Mouse (Mus musculus) fat pad, adult 2 months (tissue): Measurements from ENCODE around the gene B4galt4.
"Not testable (repeated sequence)": the region's sequence is repeated elsewhere in the genome, so short reads cannot be mapped to it uniquely, and the experiment has no call there.

ENCODE experiments used
- DNase-seq: peaks from one replicate; pipeline ENCODE4 v3.0.0-alpha.2; 2011; ENCODE audit warnings: low read depth, low spot score; ENCODE audit errors: extremely low read depth

Gene B4galt4

GRCm38 (mm10) chr16:38767761-38768160 lies 25.7 kb downstream of the B4galt4 start:
- DNase-seq, result no peak

- DNase-seq, result no peak
Observed at GRCm38 (mm10) chr16:38768386-38768785, 26.3 kb downstream of the B4galt4 start.

DNA sequence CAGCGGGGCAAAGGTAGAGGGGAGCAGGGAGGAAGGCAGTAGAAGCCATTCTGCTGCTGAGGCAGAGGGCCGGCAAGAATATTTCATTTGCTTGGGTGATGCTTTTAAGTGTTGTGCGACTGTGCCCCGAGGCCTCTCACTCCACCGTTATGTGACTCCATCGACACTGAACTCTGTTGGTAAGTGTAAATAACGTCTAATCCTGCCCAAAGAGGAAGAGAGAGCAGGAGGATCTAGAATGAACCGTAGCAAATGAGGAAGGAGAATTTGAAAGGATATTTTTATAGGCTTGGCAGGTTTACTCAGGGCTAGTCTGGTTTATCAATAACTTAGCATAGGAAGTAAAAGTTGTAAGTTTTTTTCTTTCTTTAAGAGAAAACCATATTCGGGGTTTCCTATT lies 27.5 kb downstream of the B4galt4 start:
- no peak for DNase-seq

GRCm38 (mm10) chr16:38771145-38771544 lies 29.1 kb downstream of the B4galt4 start:
- DNase-seq, result no peak

GRCm38 (mm10) chr16:38772906-38773496 lies 30.9 kb downstream of the B4galt4 start:
- DNase-seq, result no peak

DNA sequence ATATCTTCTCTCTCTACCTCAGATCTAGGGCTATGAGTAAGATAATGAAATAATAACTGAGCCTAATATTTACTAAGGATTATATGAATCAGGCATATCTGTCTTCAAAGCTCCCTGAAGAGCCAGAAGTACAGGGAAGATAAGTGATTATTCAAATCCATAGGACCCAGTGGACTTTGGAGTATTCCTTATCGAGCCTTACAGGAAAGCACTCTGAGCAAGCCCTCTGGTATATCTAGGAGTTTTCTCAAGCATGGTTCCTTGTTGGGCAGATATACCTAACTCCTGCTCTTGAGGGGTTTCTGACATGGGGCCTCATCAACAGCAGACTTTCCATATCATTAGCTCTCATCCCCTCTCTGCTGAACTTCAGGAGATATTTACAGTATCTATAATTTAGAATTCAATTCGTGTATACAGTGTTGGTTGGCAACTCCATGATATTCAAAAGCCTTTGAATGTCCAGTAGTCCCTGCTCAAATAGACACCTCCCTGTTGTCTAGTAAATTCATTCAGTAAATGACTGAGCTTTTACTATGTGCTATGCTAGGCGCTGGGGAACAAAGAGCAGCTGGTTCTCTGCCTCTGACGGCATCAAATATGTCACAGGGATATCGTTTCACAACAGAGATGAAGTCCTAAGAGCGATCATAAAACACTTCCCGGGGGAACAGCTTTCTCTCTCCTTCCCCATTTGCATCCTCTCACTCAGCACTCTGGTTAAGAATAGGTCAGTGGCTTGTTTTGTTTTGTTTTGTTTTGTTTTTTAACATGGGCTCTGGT lies 33.1 kb downstream of the B4galt4 start:
- DNase-seq, result no peak

DNA sequence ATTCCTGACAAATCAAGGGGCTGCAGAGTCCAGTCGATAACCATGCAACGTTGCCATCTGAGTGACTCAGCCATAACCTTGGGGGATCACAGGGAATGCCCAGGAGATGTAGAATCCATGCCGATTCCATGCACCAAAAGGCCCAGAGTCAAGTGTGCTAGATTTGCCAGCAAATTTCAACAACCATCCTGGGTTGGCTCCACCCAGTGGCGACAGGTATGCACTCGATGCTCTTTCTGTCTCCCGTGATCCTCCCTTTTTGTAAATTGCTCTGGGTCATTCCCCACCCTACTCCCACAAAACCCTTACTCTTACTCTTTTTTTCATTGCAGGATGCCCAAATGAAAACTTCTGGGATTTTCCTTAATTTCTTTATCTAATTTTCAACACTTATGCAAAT lies 34.3 kb downstream of the B4galt4 start:
- DNase-seq, result no peak

DNA sequence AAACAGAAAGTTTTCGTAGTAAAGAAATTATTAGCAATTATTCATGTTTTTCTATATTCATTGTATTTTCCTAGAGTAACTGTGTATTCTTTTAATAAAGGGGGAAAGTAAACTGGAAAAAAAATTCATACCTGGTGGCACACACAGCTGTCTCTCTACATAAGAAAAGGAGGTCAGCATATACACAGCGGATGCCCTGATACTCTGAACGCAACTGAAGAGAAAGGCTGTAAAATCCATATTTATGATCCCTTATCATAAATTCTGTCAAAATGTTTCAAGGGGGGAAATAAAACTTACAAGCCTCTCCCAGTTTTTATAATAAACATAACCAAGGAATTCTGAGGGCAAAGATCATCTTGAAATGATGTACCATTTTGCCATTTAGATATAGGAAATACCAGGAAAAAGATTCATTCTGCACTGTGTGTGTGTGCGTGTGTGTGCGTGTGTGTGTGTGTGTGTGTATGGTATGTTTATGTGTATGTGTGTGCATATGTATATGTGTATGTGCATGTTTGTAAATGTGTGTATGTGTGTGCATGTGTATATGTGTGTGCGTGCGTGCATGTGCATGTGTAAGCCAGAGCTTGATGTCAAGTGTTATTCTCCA lies 39.0 kb downstream of the B4galt4 start:
- no peak for DNase-seq

- no peak for DNase-seq
Observed at GRCm38 (mm10) chr16:38781946-38782345, 39.9 kb downstream of the B4galt4 start.

- DNase-seq, result no peak
Observed at GRCm38 (mm10) chr16:38782524-38783067, 40.5 kb downstream of the B4galt4 start.

DNA sequence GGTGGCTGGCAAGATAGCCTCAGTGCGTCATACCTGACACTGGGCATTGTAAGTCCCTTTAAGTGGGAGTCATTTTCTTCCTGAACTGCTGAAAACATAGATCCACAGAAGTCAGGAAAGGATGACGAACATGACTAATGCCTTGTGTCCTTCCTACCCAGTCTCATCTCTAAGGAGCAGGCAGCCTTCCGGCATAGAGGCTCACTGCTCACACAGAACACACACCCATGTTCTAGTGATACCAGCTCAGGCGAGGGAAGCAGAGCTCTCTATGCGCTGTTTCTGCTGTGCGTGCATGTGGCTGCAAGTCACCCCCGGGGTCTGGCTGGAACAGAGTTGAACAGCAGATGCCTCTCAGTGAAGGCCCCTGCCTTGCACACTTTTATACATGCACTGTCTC lies 43.2 kb downstream of the B4galt4 start:
- no peak for DNase-seq

DNA sequence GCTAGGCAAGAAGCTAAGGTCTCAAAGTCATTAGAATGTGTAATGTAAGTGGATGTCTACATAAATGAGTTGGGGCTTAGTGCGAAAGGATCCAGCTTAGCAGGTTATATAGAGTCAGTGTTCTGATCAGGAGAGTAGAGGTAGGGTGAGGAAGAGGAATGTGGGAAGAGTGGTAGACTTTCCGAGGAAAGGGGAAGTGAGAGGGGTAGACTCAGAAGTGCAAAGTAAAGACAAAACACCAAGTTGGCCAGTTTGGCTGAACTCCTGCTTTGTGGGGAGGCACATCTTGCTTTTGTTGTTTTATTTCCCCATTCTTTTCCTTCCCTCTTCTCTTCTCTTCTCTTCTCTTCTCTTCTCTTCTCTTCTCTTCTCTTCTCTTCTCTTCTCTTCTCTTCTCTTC lies 47.0 kb downstream of the B4galt4 start:
- DNase-seq, result no peak

DNA sequence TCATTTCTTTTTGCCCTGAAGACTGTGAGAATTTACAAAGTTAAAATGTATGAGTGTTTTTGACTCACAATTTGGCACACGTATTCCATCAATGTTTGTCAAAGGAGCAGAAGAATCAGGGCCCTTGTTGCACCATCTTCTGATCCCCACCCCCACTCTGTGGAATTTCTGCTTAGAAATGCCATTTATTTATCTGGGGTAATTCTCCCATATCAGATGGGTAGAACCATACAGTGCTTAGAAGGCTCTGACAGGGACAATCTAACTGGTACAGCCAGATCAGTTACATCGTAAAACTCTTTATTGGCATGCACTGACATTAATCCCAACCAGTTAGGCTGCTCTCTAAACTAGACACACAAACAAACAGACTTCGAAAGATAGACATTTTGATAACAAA lies 47.9 kb downstream of the B4galt4 start:
- DNase-seq, result no peak

DNA sequence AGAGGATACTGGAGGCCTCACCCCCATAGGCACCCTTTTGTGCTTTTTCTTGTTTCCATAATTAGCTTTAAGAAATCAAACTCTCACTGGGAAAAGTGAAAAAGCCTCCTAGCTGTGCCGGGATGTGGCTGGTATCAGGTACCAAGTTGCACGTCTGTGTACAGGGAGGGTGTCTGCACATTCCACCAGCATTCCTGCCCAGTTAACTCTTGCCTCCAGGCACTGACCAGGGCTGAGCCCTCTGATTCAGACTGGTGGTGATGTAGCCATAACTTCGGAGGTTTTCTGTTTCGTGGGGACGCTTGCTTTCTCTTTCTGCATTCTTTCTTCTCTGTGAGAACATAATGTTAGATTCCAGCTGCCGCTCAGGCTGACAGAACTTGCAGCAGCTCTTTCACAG lies 51.1 kb downstream of the B4galt4 start:
- DNase-seq, result no peak

DNA sequence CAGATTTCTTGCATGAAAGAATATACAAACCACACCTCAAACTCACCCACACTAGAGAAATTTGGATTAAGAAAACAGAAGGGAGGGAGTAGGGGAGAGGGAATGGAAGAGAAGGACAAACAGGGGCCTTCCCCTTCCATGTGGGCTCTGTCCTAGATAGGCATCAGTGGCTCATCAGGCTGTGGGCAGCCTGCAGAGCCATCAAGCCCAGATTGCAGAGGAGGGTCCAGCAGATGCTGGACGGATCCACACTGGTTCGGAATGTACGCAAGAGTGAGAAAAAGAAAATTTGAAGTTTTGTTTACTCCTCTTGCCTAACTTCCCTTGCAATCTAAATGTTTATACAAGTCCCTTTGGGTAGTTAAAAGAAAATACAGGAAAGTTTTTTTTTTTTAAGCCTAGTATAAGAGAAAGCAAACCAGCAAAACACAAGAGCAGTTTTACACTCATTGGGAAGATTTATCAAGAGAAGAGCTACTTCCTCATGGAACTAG lies 56.9 kb downstream of the B4galt4 start:
- no peak for DNase-seq

- no peak for DNase-seq
Observed at GRCm38 (mm10) chr16:38800091-38800490, 58.0 kb downstream of the B4galt4 start, which contains the start of gene Upk1b. TSS of gene Upk1b (minus strand) at chr16:38800328.

DNA sequence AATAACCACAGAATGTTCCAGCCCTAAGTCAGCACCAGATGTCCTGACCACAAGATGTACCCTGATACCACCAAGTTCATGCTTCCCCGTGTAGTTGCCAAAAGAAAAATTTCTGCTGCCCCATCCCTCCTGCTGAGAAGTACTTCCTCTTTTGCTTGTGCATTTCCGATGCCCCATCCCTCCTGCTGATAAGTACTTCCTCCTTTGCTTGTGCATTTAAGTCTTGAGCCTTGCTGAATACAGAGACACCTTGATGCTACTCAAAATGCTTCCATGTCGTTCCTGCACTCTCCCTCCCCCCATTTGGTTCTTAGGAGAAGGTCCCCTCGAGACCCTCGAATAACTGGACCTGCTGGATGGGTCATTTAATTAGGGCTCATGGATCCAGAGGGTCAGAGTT lies 65.7 kb downstream of the B4galt4 start:
- not testable (repeated sequence) for DNase-seq

DNA sequence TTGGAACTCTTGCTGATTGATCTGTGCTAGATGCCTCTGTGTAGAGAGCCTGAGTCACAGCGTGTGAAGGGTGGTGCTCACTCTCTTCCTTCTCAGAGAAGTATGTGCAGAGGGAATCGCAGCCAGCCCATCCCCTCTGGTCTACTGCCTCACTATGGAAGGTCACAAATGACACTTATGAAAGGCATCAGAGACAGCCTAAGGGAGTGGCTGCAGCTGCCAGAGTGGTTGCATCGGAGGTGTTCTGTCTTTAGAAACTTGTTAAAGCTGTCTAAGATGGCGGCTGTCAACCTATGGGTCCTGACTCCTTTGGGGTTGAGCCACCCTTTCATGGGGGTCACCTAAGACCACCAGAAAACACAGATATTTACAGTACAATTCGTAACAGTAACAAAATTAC lies 68.1 kb downstream of the B4galt4 start:
- no peak for DNase-seq

DNA sequence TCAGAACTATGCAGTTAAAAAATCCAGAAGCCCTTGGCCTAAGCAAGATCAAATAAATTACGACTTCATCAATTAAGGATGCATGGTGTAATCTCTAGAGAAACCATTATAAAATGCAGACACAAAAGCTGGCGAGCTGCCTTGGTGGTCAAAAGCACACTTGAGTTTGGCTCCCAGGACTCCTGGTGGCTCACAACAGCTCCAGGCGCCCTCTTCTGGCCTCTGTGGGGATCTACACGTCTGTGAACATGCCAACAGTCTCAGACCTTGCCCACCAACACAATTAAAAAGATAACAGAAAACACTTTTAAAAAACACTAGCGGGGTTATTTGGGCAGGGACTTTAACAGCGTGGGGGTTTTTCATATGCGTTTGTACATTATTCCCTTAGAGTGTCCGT lies 70.5 kb downstream of the B4galt4 start:
- no peak for DNase-seq
